Mouse (Mus musculus): ENCODE measurements at regions not wholly inside any gene's neighbourhood (a gene's known extent, or its start where the extent isn't known, plus 50 kb on each side); places are given as distances from the start of the nearest gene placed in this dataset.

- no peak for DNase-seq
Observed at GRCm38 (mm10) chr4:39926021-39926591, 216.8 kb upstream of the Aco1 start.

- DNase-seq: no peak
Observed at GRCm38 (mm10) chr4:39926594-39926993, 216.3 kb upstream of the Aco1 start.

- no peak for DNase-seq
Observed at GRCm38 (mm10) chr4:39928491-39928890, 214.4 kb upstream of the Aco1 start.

- DNase-seq: no peak
Observed at GRCm38 (mm10) chr4:39934025-39934708, 208.7 kb upstream of the Aco1 start.

GRCm38 (mm10) chr4:39958687-39959086 is 184.2 kb upstream of the Aco1 start:
- DNase-seq: no peak

- no peak for DNase-seq
Observed at GRCm38 (mm10) chr4:39967938-39968337, 174.9 kb upstream of the Aco1 start.

GRCm38 (mm10) chr4:39991358-39991757 is 151.5 kb upstream of the Aco1 start:
- no peak for DNase-seq

GRCm38 (mm10) chr4:39991851-39992250 is 151.0 kb upstream of the Aco1 start:
- no peak for DNase-seq

GRCm38 (mm10) chr4:39998771-39999422 is 144.0 kb upstream of the Aco1 start:
- no peak for DNase-seq

GRCm38 (mm10) chr4:40014666-40015065 is 128.2 kb upstream of the Aco1 start:
- DNase-seq: peak; percentile 70 to 71

GRCm38 (mm10) chr4:40016856-40017255 is 126.0 kb upstream of the Aco1 start:
- no peak for DNase-seq

GRCm38 (mm10) chr4:40018208-40018607 is 124.7 kb upstream of the Aco1 start:
- DNase-seq: no peak

- DNase-seq: no peak
Observed at GRCm38 (mm10) chr4:40031361-40031760, 111.5 kb upstream of the Aco1 start.

GRCm38 (mm10) chr4:40047846-40048245 is 95.0 kb upstream of the Aco1 start:
- DNase-seq: no peak

GRCm38 (mm10) chr4:40049086-40049485 is 93.8 kb upstream of the Aco1 start:
- no peak for DNase-seq

- no peak for DNase-seq
Observed at GRCm38 (mm10) chr4:40051848-40052247, 91.0 kb upstream of the Aco1 start.

GRCm38 (mm10) chr4:40053391-40053790 is 89.5 kb upstream of the Aco1 start:
- DNase-seq: no peak

- no peak for DNase-seq
Observed at GRCm38 (mm10) chr4:40063751-40064456, 79.0 kb upstream of the Aco1 start.

GRCm38 (mm10) chr4:40064457-40064836 is 78.4 kb upstream of the Aco1 start:
- DNase-seq: no peak

GRCm38 (mm10) chr4:40070959-40071634 is 71.8 kb upstream of the Aco1 start:
- DNase-seq: no peak

- no peak for DNase-seq
Observed at GRCm38 (mm10) chr4:40081035-40081434, 61.8 kb upstream of the Aco1 start.

- peak; percentile 11 to 22 for DNase-seq
Observed at GRCm38 (mm10) chr4:40090295-40090694, 52.6 kb upstream of the Aco1 start.

All from layer of hippocampus, postnatal 36 days (tissue).